Mouse (Mus musculus): ENCODE data around the gene Trmt6. TPM values are rescaled to one million over a fixed set of nuclear protein-coding genes. Genes with fewer than 3 reads are reported as not detected.

The Trmt6 gene
- 33.7 TPM in 2 replicates for polyA plus RNA-seq (2021; fragmentation: Nextera tagmentation)
- long read RNA-seq, experiment 1, transcript Trmt6-201 (11 exons, 2,828 nt), result major isoform, 35 of 65 reads
- long read RNA-seq, experiment 1, partial matches to known transcripts, result 8 of 65 reads
- long read RNA-seq, experiment 1, other reads (novel, unspliced or antisense), result 20 of 65 reads
- long read RNA-seq, experiment 2, partial matches to known transcripts, result 22 of 38 reads
- long read RNA-seq, experiment 2, other reads (novel, unspliced or antisense), result 9 of 38 reads

GRCm38 (mm10) chr2:132815608-132816314 lies at the start of gene Trmt6, which contains the start of gene Mcm8:
Gene Trmt6, minus strand, starts transcription at chr2:132816055.
Gene Mcm8, plus strand, starts transcription at chr2:132816141.

GRCm38 (mm10) chr2:132846407-132847358 lies 30.8 kb upstream of the Trmt6 start, which contains the start of gene Crls1:
Gene Crls1, plus strand, starts transcription at chr2:132846666.

GRCm38 (mm10) chr2:132780978-132781377 lies 34.9 kb downstream of the Trmt6 start, which contains the start of gene Chgb:
Gene Chgb, plus strand, starts transcription at chr2:132781278.

Other genes starting within 250 kb of the Trmt6 start
- gene Gpcpd1, start 228.3 kb downstream of the Trmt6 start, polyA plus RNA-seq (2021; fragmentation: Nextera tagmentation), result 40.8 and 41.0 TPM in 2 replicates
- gene Shld1, start 129.1 kb downstream of the Trmt6 start, polyA plus RNA-seq (2021; fragmentation: Nextera tagmentation), result 37.5 and 38.3 TPM in 2 replicates
- gene Chgb, start 34.8 kb downstream of the Trmt6 start, polyA plus RNA-seq (2021; fragmentation: Nextera tagmentation), result 177 and 204 TPM in 2 replicates
- 2.5 and 3.0 TPM in 2 replicates for gene Mcm8, start 86 bp upstream of the Trmt6 start, polyA plus RNA-seq (2021; fragmentation: Nextera tagmentation)
- 14.2 and 16.8 TPM in 2 replicates for gene Crls1, start 30.6 kb upstream of the Trmt6 start, polyA plus RNA-seq (2021; fragmentation: Nextera tagmentation)
- 0.20 and 0.40 TPM in 2 replicates for gene Lrrn4, start 64.8 kb upstream of the Trmt6 start, polyA plus RNA-seq (2021; fragmentation: Nextera tagmentation)
- 0.56 and 0.91 TPM in 2 replicates for gene Fermt1, start 129.9 kb upstream of the Trmt6 start, polyA plus RNA-seq (2021; fragmentation: Nextera tagmentation)

Measured in left cerebral cortex, adult 6 months (tissue).